Mouse (Mus musculus): ENCODE results near the gene Maml3. TPM values are rescaled to one million over a fixed set of nuclear protein-coding genes. Genes with fewer than 3 reads are reported as not detected.

The Maml3 gene
- total RNA-seq, 2 experiments from 2014 or later, result 7.4 to 8.5 TPM

DNA sequence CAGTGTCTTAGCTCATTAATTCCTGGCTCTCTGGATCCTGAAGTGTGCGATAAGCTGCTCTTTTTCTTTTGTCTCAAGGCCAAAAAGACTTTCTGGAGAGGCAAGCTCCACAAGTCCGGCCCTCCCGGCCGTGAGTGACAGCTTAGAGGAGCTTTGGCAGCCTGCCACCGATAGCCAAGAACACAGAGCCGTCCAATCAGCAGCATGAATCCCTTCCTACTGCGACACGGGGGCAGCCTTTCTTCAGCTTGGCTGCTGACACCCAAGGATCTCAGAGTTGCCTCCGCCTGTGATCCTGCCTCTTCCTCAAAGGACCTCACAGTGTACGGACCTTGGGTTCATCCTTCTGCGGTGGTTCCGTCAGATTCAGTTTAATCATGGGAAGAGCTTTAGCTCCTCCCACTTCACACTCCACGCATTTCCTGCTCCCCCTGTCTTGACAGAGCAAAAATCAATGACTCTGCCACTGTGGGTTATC is 57.9 kb downstream of the Maml3 start:
- DNase-seq (ENCODE audit: low spot score in 2 of 2), result peak; percentile 81 to 86

DNA sequence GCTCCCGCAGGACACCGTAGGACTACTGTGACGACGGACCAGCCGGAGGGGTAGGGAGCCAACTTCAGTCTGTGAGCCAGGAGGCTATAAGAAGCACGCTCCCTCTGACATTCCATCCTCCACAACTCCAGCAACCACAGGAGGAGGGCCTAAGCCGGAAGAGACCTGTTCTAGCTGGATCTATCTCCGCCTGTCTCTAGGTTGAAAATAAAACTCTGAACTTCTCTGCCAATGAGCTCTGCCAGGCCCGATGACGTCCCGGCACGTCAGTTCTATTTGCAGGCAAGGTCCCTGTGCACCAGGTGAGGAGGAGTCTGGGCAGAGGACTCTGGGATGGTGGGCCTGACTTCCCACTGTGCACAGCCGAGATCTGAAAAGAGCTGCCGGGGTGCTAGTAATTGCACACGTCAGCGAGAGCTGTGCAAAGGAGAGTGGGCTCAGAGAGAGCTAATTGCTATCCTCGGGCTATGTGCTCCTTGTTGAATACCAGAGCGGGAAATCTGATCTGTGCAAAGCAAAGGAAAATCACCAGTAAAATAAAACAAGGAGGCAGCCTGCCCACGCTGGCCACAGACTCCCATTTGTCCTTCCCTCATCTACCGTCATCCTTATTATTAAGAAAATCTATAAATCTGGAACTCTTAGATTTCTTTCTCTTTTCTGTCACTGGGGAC is 58.7 kb downstream of the Maml3 start:
- peak; percentile 68 to 74 for DNase-seq (ENCODE audit: low spot score in 2 of 2)

DNA sequence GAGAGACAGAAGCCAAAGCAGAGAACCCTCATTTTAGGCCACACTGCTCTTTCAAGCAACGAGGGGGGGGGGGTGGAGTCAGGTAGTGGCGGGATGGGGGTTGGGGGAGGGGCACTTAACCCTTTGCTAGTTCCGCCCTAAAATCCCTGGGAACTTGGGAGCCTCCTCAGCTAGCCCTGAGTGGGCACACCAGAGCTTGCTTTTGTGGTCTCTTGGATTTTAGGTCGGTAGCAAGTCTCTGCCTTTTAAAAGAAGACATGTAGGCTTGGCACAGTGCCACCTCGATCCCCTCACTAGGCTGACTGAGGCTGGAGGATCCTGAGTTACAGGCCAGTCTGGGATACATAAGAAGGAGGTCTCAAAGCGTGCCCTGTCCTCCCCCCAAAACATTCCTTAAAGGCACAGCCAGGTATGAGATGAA is 59.6 kb downstream of the Maml3 start:
- DNase-seq (ENCODE audit: low spot score in 2 of 2), result no peak

DNA sequence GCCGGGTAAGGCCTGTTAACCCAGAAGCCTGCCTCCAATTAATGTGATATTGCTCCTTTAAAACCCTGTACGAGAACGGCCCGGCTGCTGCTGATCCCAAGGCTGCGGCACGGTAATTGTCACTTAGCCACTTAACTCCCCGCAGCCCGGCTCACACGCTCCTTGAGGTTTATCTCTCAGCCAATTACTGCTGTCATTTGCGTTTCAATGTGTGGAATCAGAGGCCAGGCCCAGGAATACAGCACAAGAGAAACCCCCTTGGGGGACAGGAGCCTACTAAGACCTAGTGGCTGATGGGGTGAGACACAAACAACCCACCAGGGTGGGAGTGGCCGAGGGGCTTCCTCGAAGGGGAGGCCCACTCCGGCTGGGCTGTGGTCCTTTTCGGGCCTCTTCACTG is 60.2 kb downstream of the Maml3 start:
- DNase-seq (ENCODE audit: low spot score in 2 of 2), result peak in 1 of 2 experiments; percentile 14

DNA sequence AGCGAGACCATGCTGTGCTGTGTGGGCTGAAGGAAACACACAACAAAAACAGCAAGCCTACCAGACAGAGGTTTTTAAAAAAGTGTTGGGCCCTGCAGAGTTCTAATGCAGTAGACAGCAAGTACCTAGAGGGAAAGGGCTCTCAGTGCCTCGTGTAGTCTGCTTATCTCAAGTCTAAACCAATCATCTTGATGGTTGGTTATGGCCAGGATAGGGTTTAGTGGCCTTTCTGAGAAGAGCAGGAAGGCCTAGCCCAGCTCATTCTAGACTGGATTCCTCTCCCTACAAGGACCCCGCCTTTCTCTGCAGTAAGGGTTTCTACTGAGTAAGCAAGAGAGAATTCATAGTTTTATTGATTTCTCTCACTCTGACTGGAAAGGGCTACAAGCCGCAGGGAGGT is 61.0 kb downstream of the Maml3 start:
- no peak for DNase-seq (ENCODE audit: low spot score in 2 of 2)

DNA sequence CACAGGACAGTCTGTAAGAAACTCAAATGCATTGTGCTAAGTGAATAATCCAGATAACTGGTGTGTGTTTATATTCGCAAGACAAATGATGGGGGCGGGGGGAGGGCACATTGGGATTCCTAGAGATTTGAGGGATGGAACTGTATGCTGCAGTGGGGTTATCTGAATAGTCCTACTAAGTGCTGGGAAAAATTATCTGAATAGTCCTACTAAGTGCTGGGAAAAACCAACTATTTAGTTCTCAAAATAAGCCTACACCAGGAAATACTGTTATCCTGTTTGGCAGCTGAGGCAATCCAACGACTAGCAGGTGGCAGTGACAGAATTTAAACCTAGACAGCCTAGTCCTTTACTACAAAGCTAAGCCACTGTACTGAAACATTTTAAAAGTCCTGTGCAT is 62.2 kb downstream of the Maml3 start:
- DNase-seq (ENCODE audit: low spot score in 2 of 2), result no peak

DNA sequence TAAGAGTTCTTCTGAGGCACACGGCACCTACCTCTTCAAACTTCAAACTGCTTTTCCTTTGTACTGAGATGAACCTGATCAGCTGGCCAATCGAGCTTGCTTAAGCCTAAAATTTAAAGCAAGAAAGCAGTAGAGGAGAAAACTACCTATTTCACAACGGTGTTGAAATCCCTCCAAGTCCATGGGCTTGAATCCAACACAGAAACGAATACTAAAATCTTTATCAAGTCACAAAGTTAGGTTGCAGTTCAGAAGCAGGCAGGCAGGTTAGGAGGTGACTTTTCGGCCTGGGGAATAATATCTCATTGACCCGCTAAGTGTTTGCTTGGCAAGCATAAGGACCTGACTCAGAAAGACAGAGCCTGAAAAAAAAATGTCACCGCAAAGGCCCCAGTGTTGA is 64.9 kb downstream of the Maml3 start:
- DNase-seq (ENCODE audit: low spot score in 2 of 2), result no peak

DNA sequence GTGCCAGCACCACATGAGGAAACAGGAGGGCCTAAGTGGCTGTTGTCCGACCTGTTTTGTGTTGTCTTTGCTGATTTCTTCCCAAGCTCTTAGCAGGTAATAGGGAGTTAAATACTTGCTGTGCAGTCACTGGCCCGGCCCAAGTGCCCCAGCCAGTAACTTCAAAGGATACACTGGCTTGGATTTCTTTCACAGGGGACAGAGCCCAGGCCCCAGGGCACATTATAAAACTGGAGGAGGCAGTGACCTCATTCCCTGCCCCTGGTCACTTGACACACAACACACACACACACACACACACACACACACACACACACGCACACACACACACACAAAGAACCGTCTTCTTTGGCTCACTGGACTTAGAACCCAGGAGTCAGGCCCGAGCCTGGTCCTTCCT is 67.6 kb downstream of the Maml3 start:
- no peak for DNase-seq (ENCODE audit: low spot score in 2 of 2)

DNA sequence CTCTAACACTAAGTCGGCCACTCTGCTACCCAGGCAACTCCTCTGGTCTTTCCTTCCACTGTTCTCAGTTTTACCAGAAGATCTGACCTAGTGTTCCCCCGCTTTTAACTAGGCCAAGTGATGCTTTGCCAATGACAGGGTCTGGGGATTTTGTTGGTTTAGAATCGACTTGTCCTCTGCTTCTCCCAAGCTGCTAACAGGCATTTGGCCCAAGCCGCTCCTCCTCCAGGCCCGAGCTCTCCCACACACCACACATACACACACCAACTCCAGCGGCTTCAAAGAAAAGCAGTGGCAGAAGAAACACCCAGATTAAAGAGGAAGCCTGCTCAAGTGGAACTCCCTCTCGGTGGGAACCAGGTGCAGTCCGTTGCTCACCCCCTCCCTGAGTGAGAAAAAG is 69.5 kb downstream of the Maml3 start:
- DNase-seq (ENCODE audit: low spot score in 2 of 2), result no peak

DNA sequence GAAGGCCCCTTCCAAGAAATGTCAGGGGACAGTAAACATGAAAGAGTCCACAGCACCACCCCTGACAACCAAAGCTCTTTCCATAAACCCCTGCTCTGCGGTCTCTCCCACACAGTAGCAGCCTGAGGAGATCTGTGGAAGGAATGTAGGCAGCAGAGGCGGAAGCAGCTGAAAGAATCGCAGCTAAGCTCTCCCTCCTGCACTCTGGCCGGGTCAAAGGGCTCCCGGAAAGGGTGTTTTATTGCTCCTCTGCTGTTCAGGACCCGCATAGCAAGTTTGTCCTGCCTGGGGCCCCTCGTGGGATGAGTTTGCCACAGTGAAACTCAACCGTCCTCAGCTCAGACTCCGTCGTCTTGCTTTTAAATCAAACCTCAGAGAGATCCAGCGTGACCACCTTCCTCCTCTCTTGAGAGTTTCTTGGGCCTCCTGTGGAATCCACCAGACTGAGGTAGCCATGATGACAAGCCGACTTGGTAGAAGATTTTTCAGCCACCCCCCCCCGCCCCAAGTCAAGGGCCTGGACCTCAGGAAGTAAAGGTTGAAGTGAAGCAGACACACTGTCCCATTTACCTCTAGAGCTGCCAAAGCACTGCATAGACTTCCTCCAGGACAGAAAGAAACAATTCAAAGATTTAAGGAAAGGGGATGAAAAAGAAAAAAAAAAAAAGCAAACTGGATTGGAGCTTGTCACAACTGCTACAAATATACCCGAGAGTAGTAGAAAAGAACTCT is 70.9 kb downstream of the Maml3 start:
- no peak for DNase-seq (ENCODE audit: low spot score in 2 of 2)

DNA sequence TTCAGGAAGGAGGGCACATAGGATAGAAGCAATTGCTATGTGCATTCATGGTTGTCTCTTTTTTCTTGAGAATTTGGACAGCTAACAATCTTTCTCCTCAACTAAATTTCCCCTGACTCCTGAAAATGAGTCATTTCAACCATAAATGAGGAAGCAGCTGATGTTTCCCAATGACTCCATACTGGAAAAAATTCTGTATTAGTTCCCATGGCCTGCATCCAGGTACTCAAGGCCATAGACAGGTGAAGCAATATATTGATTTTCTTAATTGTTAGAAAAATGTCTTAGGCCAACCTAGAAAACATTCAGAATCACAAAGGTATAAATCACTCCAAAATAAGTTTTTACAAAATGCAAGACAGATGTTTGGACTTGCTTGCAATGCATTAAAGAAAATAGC is 73.5 kb downstream of the Maml3 start:
- no peak for DNase-seq (ENCODE audit: low spot score in 2 of 2)

DNA sequence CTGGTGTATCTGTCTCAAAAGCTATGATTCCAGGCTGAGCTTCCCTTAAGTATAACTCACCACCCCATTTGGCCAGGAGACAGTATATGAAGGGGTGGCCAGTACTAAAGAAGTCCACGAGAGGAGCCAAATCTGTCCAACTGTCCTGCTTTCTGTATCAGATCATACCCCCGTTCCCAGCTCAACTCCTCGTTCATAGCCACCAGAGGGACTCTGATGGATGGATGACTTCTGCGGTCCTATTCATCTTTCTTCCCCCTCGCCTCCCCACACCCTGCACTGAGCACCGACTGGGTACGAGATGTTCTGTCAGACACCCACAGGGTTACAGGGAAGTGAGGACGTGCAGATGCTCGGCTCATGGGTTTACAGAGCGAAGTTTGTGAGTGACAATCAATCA is 74.8 kb downstream of the Maml3 start:
- DNase-seq (ENCODE audit: low spot score in 2 of 2), result no peak

DNA sequence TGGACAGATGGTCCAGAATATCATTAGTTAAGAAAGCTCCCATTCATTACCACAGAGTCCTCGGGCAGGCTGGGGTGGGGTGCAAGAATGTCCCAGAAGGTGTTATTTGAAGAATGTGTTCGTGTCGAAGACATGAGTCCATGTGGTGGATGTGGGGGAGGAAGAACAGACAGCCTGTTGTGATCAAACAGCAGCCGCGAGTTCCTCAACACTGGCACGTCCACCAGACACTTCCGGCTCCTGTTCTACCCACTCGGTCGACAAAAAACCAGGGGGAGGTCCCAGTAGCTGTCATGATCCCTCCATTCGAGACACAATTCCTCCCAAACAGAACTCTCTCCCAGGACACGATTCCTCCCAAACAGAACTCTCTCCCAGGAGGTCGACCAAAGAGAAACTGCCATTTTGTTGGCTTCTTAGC is 75.2 kb downstream of the Maml3 start:
- peak; percentile 33 to 47 for DNase-seq (ENCODE audit: low spot score in 2 of 2)

DNA sequence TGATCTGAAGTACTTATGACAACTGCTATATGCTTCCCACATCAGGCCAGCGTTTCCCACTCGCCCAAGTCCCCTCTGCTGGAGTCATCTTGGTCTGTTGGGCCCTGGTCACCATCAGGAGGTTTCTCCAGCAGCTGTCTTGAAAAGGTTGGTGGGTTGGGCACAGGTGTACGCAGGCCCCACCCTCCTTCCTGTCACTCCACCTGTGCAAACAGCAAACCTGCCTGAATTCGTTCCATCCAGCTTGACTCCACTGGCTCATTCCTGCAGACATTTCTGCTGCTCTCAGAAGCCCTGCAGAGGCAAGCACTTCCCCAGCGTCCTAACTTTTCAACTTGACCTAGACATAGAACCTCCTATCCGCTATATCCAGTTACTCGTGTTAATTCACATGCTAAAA is 76.9 kb downstream of the Maml3 start:
- no peak for DNase-seq (ENCODE audit: low spot score in 2 of 2)

DNA sequence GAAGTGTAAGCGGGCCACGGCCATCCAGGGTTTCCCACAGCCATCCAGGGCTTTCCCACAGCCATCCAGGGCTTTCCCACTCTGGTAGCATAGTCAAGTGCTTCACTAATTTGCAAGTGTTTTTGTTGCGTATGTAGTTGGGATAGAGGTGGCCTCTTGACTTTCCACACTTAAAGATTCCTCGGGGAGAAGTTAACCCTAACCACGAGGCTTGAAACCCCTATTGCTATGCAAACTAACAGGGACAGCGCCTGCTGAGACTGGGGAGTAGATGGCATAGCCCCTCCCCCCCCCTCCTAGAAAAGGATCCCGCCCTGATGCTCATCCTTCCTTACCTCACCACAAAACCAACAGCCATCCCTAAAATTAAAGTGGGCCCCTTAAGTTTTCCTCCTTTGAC is 82.4 kb downstream of the Maml3 start:
- DNase-seq (ENCODE audit: low spot score in 2 of 2), result no peak

DNA sequence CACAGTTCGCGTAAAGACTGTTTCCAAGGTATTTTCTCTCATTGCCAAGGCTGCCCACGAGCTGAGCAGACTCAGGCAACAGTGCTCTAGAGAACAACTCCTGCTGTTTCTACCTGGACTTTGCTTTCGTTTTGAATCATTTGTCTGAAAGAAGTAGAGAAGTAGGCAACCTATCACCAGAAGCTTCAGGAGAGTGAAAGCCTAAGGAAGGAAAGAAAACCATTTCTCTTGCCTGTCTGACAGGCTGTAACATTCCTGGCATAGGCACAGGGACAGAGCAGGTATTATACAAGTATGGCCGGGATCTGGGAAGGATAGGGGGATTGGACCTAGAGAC is 86.8 kb downstream of the Maml3 start:
- no peak for DNase-seq (ENCODE audit: low spot score in 2 of 2)

DNA sequence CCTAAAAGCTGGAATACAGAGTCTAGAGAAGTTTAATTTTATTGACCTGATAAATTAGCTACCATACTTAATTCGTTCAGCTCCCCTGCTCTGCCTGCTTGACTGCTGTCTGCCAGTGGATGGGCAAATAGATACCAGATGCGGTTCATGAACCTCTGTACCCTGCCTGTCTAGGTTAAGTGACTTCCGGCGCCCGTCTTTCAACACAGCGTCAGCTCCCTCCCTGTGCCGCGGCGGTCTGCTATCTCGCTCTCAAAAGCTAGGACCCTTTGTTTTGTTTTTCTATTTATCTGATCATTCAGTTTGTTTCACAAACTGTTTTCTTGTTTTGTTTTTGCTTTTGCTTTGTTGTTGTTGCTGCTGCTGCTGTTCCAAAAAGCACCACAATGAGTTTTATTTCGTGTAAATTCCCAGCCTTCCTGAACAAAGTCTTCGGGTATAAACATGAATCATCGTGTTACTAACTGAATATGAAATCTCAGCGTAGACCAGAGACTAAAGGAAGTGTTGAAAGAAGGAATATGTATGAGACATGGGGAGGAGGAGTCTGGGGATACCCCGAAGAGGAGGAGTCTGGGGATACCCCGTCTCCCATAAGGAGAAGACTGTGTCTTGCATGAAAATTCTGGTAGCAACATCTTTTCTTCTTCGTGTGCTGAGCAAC is 87.3 kb downstream of the Maml3 start:
- no peak for DNase-seq (ENCODE audit: low spot score in 2 of 2)

DNA sequence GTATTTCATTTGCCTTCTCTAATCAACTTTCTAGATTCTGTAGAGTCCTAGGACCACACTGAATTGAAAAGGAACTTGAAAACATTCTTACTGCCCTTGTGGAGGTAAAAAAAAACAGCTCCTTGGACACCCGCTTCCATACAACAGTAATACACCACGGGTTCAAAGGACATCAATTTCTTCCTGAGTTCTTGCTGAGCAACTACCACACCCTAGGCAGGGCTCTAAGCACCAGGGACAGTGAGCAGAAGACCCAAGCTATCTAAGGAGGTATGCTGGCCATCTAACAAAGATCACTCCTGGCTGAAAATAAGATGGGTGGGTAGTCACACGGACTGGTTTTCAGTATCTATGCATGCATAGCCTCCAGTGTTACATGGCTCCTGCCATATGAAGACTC is 88.7 kb downstream of the Maml3 start:
- DNase-seq (ENCODE audit: low spot score in 2 of 2), result no peak

DNA sequence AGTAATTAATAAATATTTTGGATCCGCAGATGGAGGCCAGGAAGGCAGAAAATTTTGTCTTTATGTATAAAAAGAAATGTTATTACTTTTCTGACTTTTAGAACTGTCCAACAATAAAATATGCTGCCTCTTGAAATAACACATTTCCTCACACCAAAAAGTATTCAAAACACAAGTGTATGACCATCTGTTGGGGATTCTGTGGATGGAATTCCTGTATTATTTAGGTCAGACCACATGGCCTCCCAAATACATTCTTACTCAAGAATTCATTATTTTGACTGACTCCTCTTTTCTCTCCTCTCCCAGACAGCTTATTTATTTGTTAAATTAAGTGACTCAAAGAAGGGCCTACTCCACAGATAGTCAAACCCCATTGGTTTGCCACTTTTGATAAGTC is 89.3 kb downstream of the Maml3 start:
- no peak for DNase-seq (ENCODE audit: low spot score in 2 of 2)

DNA sequence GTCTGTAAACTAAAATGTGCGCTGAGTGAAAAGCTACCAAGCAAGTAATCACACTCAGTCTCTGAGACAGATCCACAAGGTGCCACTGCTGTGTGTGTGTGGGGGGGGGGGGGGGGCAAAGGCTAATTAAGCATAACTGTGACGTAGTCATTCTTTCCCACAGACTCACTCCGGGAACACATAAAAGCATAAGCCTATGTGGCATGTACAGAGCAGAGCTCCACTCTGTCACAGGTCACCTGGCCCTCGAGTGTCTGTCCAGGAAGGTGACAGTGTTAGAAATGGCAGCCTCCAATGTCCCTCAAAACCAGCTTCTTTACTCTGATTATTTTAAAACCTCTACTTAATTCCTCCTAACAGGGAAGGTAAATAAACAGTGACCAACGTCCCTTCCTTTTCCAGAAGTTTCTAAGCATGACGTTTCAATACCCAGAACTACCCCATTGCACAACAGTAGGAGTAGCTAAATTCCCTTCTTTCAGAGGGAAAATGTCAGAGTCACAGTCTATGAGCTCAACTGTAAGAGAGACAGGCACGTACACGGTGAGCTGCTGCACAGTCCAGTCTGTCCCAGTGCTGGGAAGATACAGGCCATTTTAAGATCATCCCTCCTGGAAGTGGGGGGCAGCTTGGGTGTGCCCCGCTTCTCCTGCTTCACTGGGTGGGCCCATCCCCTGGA is 93.7 kb downstream of the Maml3 start:
- DNase-seq (ENCODE audit: low spot score in 2 of 2), result no peak

DNA sequence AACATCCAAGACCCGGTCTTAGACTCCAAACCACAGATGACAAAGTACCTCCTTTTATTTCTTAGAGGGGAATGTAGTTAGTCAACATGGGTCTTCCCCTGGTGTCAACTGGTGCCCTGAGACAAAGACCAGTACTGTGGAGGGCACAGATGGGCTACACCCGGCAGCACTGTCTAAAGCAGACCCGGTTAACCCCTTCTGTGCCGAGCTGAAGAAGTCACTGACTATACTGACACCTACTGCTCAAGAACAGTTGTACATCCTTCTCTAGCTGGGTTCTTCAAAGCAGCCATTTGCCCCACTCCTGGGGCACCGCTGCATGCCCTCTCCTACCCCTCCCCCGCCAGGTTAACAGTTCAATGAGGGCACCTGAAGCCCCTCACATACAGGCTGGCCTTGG is 95.6 kb downstream of the Maml3 start:
- peak; percentile 42 to 58 for DNase-seq (ENCODE audit: low spot score in 2 of 2)

Measured in layer of hippocampus, postnatal 14 days (tissue).